Mouse (Mus musculus) MEL (cell line): ENCODE results near the gene Cdk4. TPM values are rescaled to one million over a fixed set of nuclear protein-coding genes. Genes with fewer than 3 reads are reported as not detected.

Experiments used
- DNase-seq: peaks from one replicate; pipeline ENCODE4 v3.0.0; 2011; ENCODE audit warnings: low read depth, low spot score
- H3K27ac ChIP-seq: 2 replicates; pipeline ENCODE4 v1.5.1; 2012; ENCODE audit warnings: low read depth, mild to moderate bottlenecking, control low read depth, low read length, moderate library complexity; ENCODE audit not compliant: control insufficient read depth
- H3K27me3 ChIP-seq, 2 experiments: fragments of 150-350 bp in 1 of 2; sonication (generic) in 1 of 2; 2 replicates each; pipeline ENCODE4 v1.6.1; 2012; ENCODE audit warnings: low read length in 2 of 2, mild to moderate bottlenecking in 2 of 2, improper control_type of control experiment in 1 of 2, moderate library complexity in 1 of 2; ENCODE audit not compliant: insufficient read depth in 2 of 2, control insufficient read depth in 1 of 2
- H3K36me3 ChIP-seq, 2 experiments: 2 replicates each; pipeline ENCODE4 v1.6.1; 2012 to 2014; ENCODE audit warnings: low read length in 2 of 2, improper control_type of control experiment in 1 of 2, inconsistent platforms in 1 of 2, mild to moderate bottlenecking in 1 of 2; ENCODE audit not compliant: insufficient read depth in 2 of 2, control insufficient read depth in 1 of 2
- H3K4me1 ChIP-seq, 2 experiments: fragments of 150-350 bp in 1 of 2; sonication (generic) in 1 of 2; 2 replicates each; pipeline ENCODE4 v1.6.1; 2012; ENCODE audit warnings: low read length in 2 of 2, improper control_type of control experiment in 1 of 2, mild to moderate bottlenecking in 1 of 2; ENCODE audit not compliant: insufficient read depth in 2 of 2, control insufficient read depth in 1 of 2
- H3K4me3 ChIP-seq, 2 experiments: fragments of 150-350 bp in 1 of 2; sonication (generic) in 1 of 2; 2 replicates each; pipeline ENCODE4 v1.5.1; 2012; ENCODE audit warnings: low read depth in 2 of 2, low read length in 2 of 2, mild to moderate bottlenecking in 2 of 2, moderate library complexity in 2 of 2, control low read depth in 1 of 2, improper control_type of control experiment in 1 of 2; ENCODE audit not compliant: control insufficient read depth in 1 of 2, insufficient read depth in 1 of 2
- H3K79me2 ChIP-seq: 2 replicates; pipeline ENCODE4 v1.6.1; 2012; ENCODE audit warnings: mild to moderate bottlenecking, low read length, moderate library complexity; ENCODE audit not compliant: control insufficient read depth, poor library complexity, insufficient read depth
- H3K9ac ChIP-seq: 2 replicates; pipeline ENCODE4 v1.6.1; 2012; ENCODE audit warnings: low read depth, mild to moderate bottlenecking, control low read depth, low read length, moderate library complexity; ENCODE audit not compliant: control insufficient read depth, poor library complexity, severe bottlenecking
- H3K9me3 ChIP-seq: fragments of 150-350 bp; sonication (generic); replicated peaks from 2 replicates; pipeline ENCODE4 v1.6.1; 2012; ENCODE audit warnings: mild to moderate bottlenecking, low read length, improper control_type of control experiment, moderate library complexity; ENCODE audit not compliant: insufficient read depth
- CHD1 ChIP-seq: IDR thresholded peaks from 2 replicates; pipeline ENCODE4 v1.6.1; 2012; ENCODE audit warnings: low read depth, mild to moderate bottlenecking, inconsistent platforms, low read length, improper control_type of control experiment
- CHD2 ChIP-seq: IDR thresholded peaks from 2 replicates; pipeline ENCODE4 v1.6.1; 2011; ENCODE audit warnings: low read length, improper control_type of control experiment
- CTCF ChIP-seq, 3 experiments: IDR thresholded peaks in 2 of 3; conservative IDR thresholded peaks in 1 of 3; 2 replicates each; pipeline ENCODE4 v1.5.1; 2011 to 2012; ENCODE audit warnings: low read length in 3 of 3, low read depth in 2 of 3, mild to moderate bottlenecking in 2 of 3, improper control_type of control experiment in 1 of 3, inconsistent platforms in 1 of 3, mixed read lengths in 1 of 3, moderate library complexity in 1 of 3; ENCODE audit not compliant: control insufficient read depth in 1 of 3, insufficient read depth in 1 of 3, poor library complexity in 1 of 3, severe bottlenecking in 1 of 3
- ELF1 ChIP-seq: IDR thresholded peaks from 2 replicates; pipeline ENCODE4 v1.6.1; 2014; ENCODE audit warnings: low read depth, mild to moderate bottlenecking, inconsistent platforms, low read length, improper control_type of control experiment, moderate library complexity
- EP300 ChIP-seq, 2 experiments: IDR thresholded peaks; 2 replicates each; pipeline ENCODE4 v1.6.1; 2011; ENCODE audit warnings: improper control_type of control experiment in 2 of 2, low read length in 2 of 2, low read depth in 1 of 2, mild to moderate bottlenecking in 1 of 2
- GABPA ChIP-seq: IDR thresholded peaks from 2 replicates; pipeline ENCODE4 v1.6.1; 2012; ENCODE audit warnings: low read depth, mild to moderate bottlenecking, inconsistent platforms, low read length, improper control_type of control experiment, moderate library complexity
- HCFC1 ChIP-seq: IDR thresholded peaks from 2 replicates; pipeline ENCODE4 v1.6.1; 2012; ENCODE audit warnings: low read depth, mild to moderate bottlenecking, inconsistent platforms, low read length, improper control_type of control experiment, moderate library complexity
- JUND ChIP-seq: IDR thresholded peaks from 2 replicates; pipeline ENCODE4 v1.6.1; 2011; ENCODE audit warnings: low read depth, mild to moderate bottlenecking, improper control_type of control experiment, low read length
- MAFK ChIP-seq: IDR thresholded peaks from 2 replicates; pipeline ENCODE4 v1.6.1; 2011; ENCODE audit warnings: low read depth, mild to moderate bottlenecking, low read length, improper control_type of control experiment, borderline replicate concordance
- MAX ChIP-seq: IDR thresholded peaks from 2 replicates; pipeline ENCODE4 v1.6.1; 2011; ENCODE audit warnings: low read length, improper control_type of control experiment
- MYC ChIP-seq: IDR thresholded peaks from 2 replicates; pipeline ENCODE4 v1.6.1; 2011; ENCODE audit warnings: low read depth, mild to moderate bottlenecking, low read length, improper control_type of control experiment, moderate library complexity
- NRF1 ChIP-seq: IDR thresholded peaks from 2 replicates; pipeline ENCODE4 v1.6.1; 2014; ENCODE audit warnings: low read depth, mild to moderate bottlenecking, inconsistent platforms, low read length, improper control_type of control experiment, moderate library complexity; ENCODE audit not compliant: poor library complexity, insufficient read depth, severe bottlenecking
- POLR2AphosphoS5 ChIP-seq: IDR thresholded peaks from 2 replicates; pipeline ENCODE4 v1.6.1; 2012; ENCODE audit warnings: low read depth, borderline replicate concordance, mild to moderate bottlenecking, inconsistent platforms, low read length, moderate library complexity, mixed read lengths
- RAD21 ChIP-seq: IDR thresholded peaks from 2 replicates; pipeline ENCODE4 v1.6.1; 2011; ENCODE audit warnings: mild to moderate bottlenecking, low read depth, low read length, improper control_type of control experiment
- RCOR1 ChIP-seq: IDR thresholded peaks from 2 replicates; pipeline ENCODE4 v1.6.1; 2012; ENCODE audit warnings: low read depth, mild to moderate bottlenecking, inconsistent platforms, low read length, improper control_type of control experiment
- SIN3A ChIP-seq: IDR thresholded peaks from 2 replicates; pipeline ENCODE4 v1.6.1; 2012; ENCODE audit warnings: low read length, improper control_type of control experiment, inconsistent platforms
- SMC3 ChIP-seq: IDR thresholded peaks from 2 replicates; pipeline ENCODE4 v1.6.1; 2011; ENCODE audit warnings: low read depth, low read length, improper control_type of control experiment
- TAL1 ChIP-seq: IDR thresholded peaks from 2 replicates; pipeline ENCODE4 v1.6.1; 2012; ENCODE audit warnings: mild to moderate bottlenecking, inconsistent platforms, low read length, moderate library complexity, mixed read lengths
- TBP ChIP-seq: IDR thresholded peaks from 2 replicates; pipeline ENCODE4 v1.8.0; 2011; ENCODE audit warnings: low read depth, low read length, improper control_type of control experiment
- USF1 ChIP-seq: IDR thresholded peaks from 2 replicates; pipeline ENCODE4 v1.6.1; 2014; ENCODE audit warnings: low read depth, mild to moderate bottlenecking, inconsistent platforms, low read length, improper control_type of control experiment, moderate library complexity
- ZKSCAN1 ChIP-seq: IDR thresholded peaks from 2 replicates; pipeline ENCODE4 v1.6.1; 2012; ENCODE audit warnings: low read depth, mild to moderate bottlenecking, inconsistent platforms, low read length, improper control_type of control experiment, moderate library complexity
- ZNF384 ChIP-seq: IDR thresholded peaks from 2 replicates; pipeline ENCODE4 v1.6.1; 2012; ENCODE audit warnings: low read depth, mild to moderate bottlenecking, inconsistent platforms, low read length, improper control_type of control experiment
- polyA plus RNA-seq, 2 experiments: library from polyadenylated mRNA; stranded (reverse) in 1 of 2; unstranded in 1 of 2; fragments of >175 nt in 1 of 2; fragments of >200 nt in 1 of 2; gene quantifications; 2 replicates each; pipeline versions ENCODE4 v1.2.1 to v1.2.4; 2012; ENCODE audit warnings: low replicate concordance in 2 of 2, low read depth in 1 of 2; ENCODE audit not compliant: insufficient read length in 2 of 2, insufficient read depth in 1 of 2, missing spikeins in 1 of 2
- total RNA-seq: library from RNA; depleted of rRNA; stranded (reverse); fragments of 300-350 nt; gene quantifications from 2 replicates; pipeline ENCODE4 v1.2.3, GENCODE M21; 2012

The Cdk4 gene
- total and polyA plus RNA-seq, 3 experiments: 443 to 1,325 (median 843) TPM

DNA sequence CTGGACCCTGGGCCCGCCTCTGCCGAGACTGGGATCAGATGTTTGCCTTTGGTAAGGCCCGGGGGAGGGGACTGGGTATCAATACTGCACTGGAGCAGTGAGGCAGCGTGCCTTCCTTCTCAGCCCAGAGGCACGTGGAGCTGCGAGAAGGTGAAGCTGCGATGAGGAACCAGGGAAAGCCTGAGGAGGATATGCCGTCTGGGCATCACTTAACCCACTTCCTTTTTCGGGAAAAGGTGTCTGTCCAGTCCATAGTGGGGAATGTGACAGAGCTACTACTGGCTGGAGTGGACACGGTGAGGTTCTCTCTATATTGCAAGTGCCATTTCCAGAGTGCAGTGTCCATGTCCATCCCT is 13.2 kb upstream of the Cdk4 start:
- DNase-seq: no peak
- Histone ChIP-seq H3K27me3 (no peaks in the 10 kb centered on the region), H3K27ac (no peak overlapping the region), H3K9ac (no peak overlapping the region)
- TF ChIP-seq MAX: no peak
- TF ChIP-seq TAL1: no peak
- TF ChIP-seq USF1: no peak
- no peak for TF ChIP-seq SMC3
- TF ChIP-seq TBP: no peak
- TF ChIP-seq CHD1: no peak
- no peak for TF ChIP-seq POLR2AphosphoS5
- TF ChIP-seq CHD2: no peak
- no peak for TF ChIP-seq JUND
- no peak for TF ChIP-seq HCFC1
- TF ChIP-seq RAD21: no peak
- no peak for TF ChIP-seq CTCF (IDR thresholded peaks at IDR 0.05 in 2 of 3, conservative IDR thresholded peaks at IDR 0.05 in 1 of 3; ENCODE audit: control insufficient read depth in 1 of 3, insufficient read depth in 1 of 3, low read depth in 2 of 3, low read length in 3 of 3, poor library complexity in 1 of 3, severe bottlenecking in 1 of 3)
- TF ChIP-seq MYC: no peak
- TF ChIP-seq ELF1: no peak
- no peak for TF ChIP-seq NRF1
- no peak for TF ChIP-seq ZKSCAN1
- no peak for TF ChIP-seq MAFK
- TF ChIP-seq SIN3A: no peak
- TF ChIP-seq, all 39 proteins: peak for 0
- Histone ChIP-seq H3K4me1 (peaks cover 2 to 5% of the 10 kb centered on the region in 2 experiments), H3K79me2 (no peaks in the 10 kb centered on the region), H3K4me3 (no peak overlapping the region), H3K9me3 (no peaks in the 10 kb centered on the region), H3K36me3 (peaks cover 0 to 5% of the 10 kb centered on the region in 2 experiments; a peak in 2 of 4 replicates)

DNA sequence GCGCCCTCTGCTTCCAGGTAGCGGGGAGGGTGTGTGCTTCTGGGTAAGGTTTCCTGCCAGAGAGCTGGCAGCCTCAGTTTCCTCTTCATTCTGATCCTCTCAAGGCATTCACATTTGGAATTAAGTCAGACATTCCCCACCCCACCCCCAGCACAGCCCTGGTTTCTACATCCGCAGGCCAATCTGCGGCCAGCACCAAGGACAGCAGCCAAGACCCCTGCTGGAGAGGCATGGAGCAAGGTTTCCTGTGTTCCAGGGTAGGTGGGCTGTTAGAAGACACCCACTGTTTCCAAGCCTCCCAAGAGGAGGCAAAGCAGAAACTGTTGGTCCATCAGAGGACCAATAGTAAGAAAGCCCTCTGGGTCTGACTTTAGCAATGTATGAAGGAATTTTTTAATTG is 8.7 kb upstream of the Cdk4 start:
- Histone ChIP-seq H3K9ac (no peak overlapping the region), H3K27ac (no peak overlapping the region), H3K36me3 (peaks cover 0 to 7% of the 10 kb centered on the region in 2 experiments; a peak in 2 of 4 replicates), H3K27me3 (no peaks in the 10 kb centered on the region), H3K4me1 (peaks cover 2 to 12% of the 10 kb centered on the region in 2 experiments), H3K9me3 (no peaks in the 10 kb centered on the region), H3K4me3 (no peak overlapping the region), H3K79me2 (no peaks in the 10 kb centered on the region; the same call in 1 of the 2 replicates)
- TF ChIP-seq ZNF384: no peak
- no peak for TF ChIP-seq SIN3A
- no peak for TF ChIP-seq RCOR1
- TF ChIP-seq GABPA: no peak
- no peak for TF ChIP-seq TBP
- no peak for TF ChIP-seq EP300 (IDR thresholded peaks at IDR 0.05; ENCODE audit: low read depth in 1 of 2, low read length in 2 of 2)
- no peak for DNase-seq
